Mouse (Mus musculus): ENCODE data around the gene Btbd1. TPM values are rescaled to one million over a fixed set of nuclear protein-coding genes. Genes with fewer than 3 reads are reported as not detected.

Gene Btbd1
- total and polyA plus RNA-seq, 2 experiments from 2014 or later: 92.5 to 112 TPM

GRCm38 (mm10) chr7:81867231-81867930 lies 38.1 kb upstream of the Btbd1 start:
- H3K27ac ChIP-seq (ENCODE audit: low read depth, low read length): no peak overlapping the region
- H3K36me3 ChIP-seq (ENCODE audit: insufficient read depth, low read length): no peaks in the 10 kb centered on the region
- ATAC-seq (ENCODE audit: low FRiP score): no peak
- no peaks in the 10 kb centered on the region for H3K9me3 ChIP-seq (ENCODE audit: low read length)
- no peak overlapping the region for H3K9ac ChIP-seq (replicated peaks; ENCODE audit: low read length, poor library complexity, severe bottlenecking)
- WGBS: 92% methylated on average over 9 of the region's 9 CpGs
- no peak overlapping the region for H3K4me3 ChIP-seq (ENCODE audit: low read depth, low read length)
- no peak for TF ChIP-seq CTCF (IDR thresholded peaks at IDR 0.05)
- DNase-seq (ENCODE audit: low spot score): no peak
- H3K27me3 ChIP-seq (ENCODE audit: insufficient read depth, low read length): no peaks in the 10 kb centered on the region
- H3K4me1 ChIP-seq (ENCODE audit: insufficient read depth, low read length): no peaks in the 10 kb centered on the region
- H3K4me2 ChIP-seq (ENCODE audit: low read depth, low read length, poor library complexity, severe bottlenecking): no peak overlapping the region

- ATAC-seq (ENCODE audit: low FRiP score): no peak
- Histone ChIP-seq H3K27me3 (ENCODE audit: insufficient read depth, low read length) (no peaks in the 10 kb centered on the region), H3K4me2 (ENCODE audit: low read depth, low read length, poor library complexity, severe bottlenecking) (no peak overlapping the region), H3K4me1 (ENCODE audit: insufficient read depth, low read length) (no peaks in the 10 kb centered on the region), H3K9ac (replicated peaks; ENCODE audit: low read length, poor library complexity, severe bottlenecking) (no peak overlapping the region), H3K27ac (ENCODE audit: low read depth, low read length) (no peak overlapping the region), H3K36me3 (ENCODE audit: insufficient read depth, low read length) (no peaks in the 10 kb centered on the region), H3K9me3 (ENCODE audit: low read length) (no peaks in the 10 kb centered on the region), H3K4me3 (ENCODE audit: low read depth, low read length) (no peak overlapping the region)
- WGBS: 94% methylated on average over 6 of the region's 6 CpGs
- no peak for TF ChIP-seq CTCF (IDR thresholded peaks at IDR 0.05)
- no peak for DNase-seq (ENCODE audit: low spot score)
Measured at GRCm38 (mm10) chr7:81865937-81866336, 36.7 kb upstream of the Btbd1 start.

- H3K27me3 ChIP-seq (ENCODE audit: insufficient read depth, low read length): no peaks in the 10 kb centered on the region
- no peaks in the 10 kb centered on the region for H3K36me3 ChIP-seq (ENCODE audit: insufficient read depth, low read length)
- no peaks in the 10 kb centered on the region for H3K9me3 ChIP-seq (ENCODE audit: low read length)
- no peak for ATAC-seq (ENCODE audit: low FRiP score)
- WGBS: 90% methylated on average over 6 of the region's 6 CpGs
- no peak overlapping the region for H3K27ac ChIP-seq (ENCODE audit: low read depth, low read length)
- no peak for TF ChIP-seq CTCF (IDR thresholded peaks at IDR 0.05)
- no peak overlapping the region for H3K4me2 ChIP-seq (ENCODE audit: low read depth, low read length, poor library complexity, severe bottlenecking)
- no peaks in the 10 kb centered on the region for H3K4me1 ChIP-seq (ENCODE audit: insufficient read depth, low read length)
- no peak overlapping the region for H3K9ac ChIP-seq (replicated peaks; ENCODE audit: low read length, poor library complexity, severe bottlenecking)
- DNase-seq (ENCODE audit: low spot score): no peak
- no peak overlapping the region for H3K4me3 ChIP-seq (ENCODE audit: low read depth, low read length)
Measured at GRCm38 (mm10) chr7:81864552-81864951, 35.3 kb upstream of the Btbd1 start.

DNA sequence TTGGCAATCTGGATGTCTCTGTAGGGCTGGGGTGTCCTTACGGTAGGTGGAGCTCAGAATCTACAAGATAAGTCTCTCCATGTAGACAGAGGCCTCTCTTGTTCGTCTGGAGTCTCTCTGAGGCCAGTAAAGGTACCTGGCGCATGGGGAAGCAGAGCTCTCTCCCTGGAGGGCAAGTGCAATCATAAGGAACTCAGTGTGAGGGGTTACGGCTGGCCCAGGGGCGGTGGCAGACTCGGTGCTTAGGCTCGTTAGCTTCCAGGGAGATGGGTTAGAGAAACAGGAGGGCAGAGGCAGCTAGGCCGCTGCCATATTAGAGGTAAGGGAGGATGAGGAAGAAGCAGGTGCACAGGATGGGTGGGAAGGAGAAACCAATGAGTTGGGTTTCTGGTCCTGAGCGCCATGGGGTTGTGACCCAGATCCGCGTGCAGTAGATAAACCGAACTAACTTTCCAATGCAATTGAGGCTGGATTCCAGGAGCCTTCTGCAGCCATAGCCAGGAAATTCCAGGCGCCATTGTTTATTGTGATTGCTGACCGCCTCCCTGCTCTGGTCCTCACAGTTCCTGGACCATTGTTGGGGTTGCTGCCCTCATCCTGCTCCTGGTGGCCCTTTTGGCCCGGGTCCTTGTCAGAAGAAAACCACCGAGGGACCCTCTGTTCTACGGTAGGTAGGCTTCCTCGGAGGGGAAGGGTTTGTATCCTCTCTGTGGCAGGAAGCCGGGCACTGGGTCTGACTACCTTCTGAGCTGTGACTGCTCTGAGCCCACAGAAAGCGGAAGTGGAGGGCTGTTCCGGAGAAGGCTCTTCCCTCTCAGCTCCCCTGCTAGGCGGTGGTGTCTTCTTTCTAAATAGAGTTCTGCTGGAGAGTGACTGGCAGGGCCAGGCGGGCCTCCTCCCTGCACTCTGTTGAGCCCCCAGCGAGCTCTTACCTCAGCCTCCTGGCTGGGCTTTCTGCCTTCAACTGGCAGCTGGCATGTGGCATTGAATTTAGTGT lies 33.7 kb upstream of the Btbd1 start:
- no peaks in the 10 kb centered on the region for H3K9me3 ChIP-seq (ENCODE audit: low read length)
- TF ChIP-seq CTCF (IDR thresholded peaks at IDR 0.05): no peak
- H3K4me2 ChIP-seq (ENCODE audit: low read depth, low read length, poor library complexity, severe bottlenecking): no peak overlapping the region
- H3K27me3 ChIP-seq (ENCODE audit: insufficient read depth, low read length): no peaks in the 10 kb centered on the region
- no peak overlapping the region for H3K4me3 ChIP-seq (ENCODE audit: low read depth, low read length)
- DNase-seq (ENCODE audit: low spot score) (no peak), ATAC-seq (ENCODE audit: low FRiP score) (no peak)
- no peak overlapping the region for H3K27ac ChIP-seq (ENCODE audit: low read depth, low read length)
- H3K4me1 ChIP-seq (ENCODE audit: insufficient read depth, low read length): peaks cover 4% of the 10 kb centered on the region; the same call in 1 of the 2 replicates
- H3K9ac ChIP-seq (replicated peaks; ENCODE audit: low read length, poor library complexity, severe bottlenecking): no peak overlapping the region
- no peaks in the 10 kb centered on the region for H3K36me3 ChIP-seq (ENCODE audit: insufficient read depth, low read length)
- WGBS: 82% methylated on average over 24 of the region's 24 CpGs

GRCm38 (mm10) chr7:81861921-81862320 lies 32.7 kb upstream of the Btbd1 start:
- TF ChIP-seq CTCF (IDR thresholded peaks at IDR 0.05): no peak
- no peak overlapping the region for H3K27ac ChIP-seq (ENCODE audit: low read depth, low read length)
- H3K9me3 ChIP-seq (ENCODE audit: low read length): no peaks in the 10 kb centered on the region
- no peaks in the 10 kb centered on the region for H3K27me3 ChIP-seq (ENCODE audit: insufficient read depth, low read length)
- no peak overlapping the region for H3K9ac ChIP-seq (replicated peaks; ENCODE audit: low read length, poor library complexity, severe bottlenecking)
- H3K4me1 ChIP-seq (ENCODE audit: insufficient read depth, low read length): peaks cover 4% of the 10 kb centered on the region; the same call in 1 of the 2 replicates
- H3K4me3 ChIP-seq (ENCODE audit: low read depth, low read length): no peak overlapping the region
- ATAC-seq (ENCODE audit: low FRiP score) (no peak), DNase-seq (ENCODE audit: low spot score) (no peak)
- WGBS: 79% methylated on average over 4 of the region's 4 CpGs
- no peak overlapping the region for H3K4me2 ChIP-seq (ENCODE audit: low read depth, low read length, poor library complexity, severe bottlenecking)
- no peaks in the 10 kb centered on the region for H3K36me3 ChIP-seq (ENCODE audit: insufficient read depth, low read length)

GRCm38 (mm10) chr7:81861461-81861860 lies 32.2 kb upstream of the Btbd1 start:
- no peaks in the 10 kb centered on the region for H3K27me3 ChIP-seq (ENCODE audit: insufficient read depth, low read length)
- no peaks in the 10 kb centered on the region for H3K9me3 ChIP-seq (ENCODE audit: low read length)
- H3K27ac ChIP-seq (ENCODE audit: low read depth, low read length): no peak overlapping the region
- H3K4me1 ChIP-seq (ENCODE audit: insufficient read depth, low read length): peaks cover 4% of the 10 kb centered on the region; the same call in 1 of the 2 replicates
- no peaks in the 10 kb centered on the region for H3K36me3 ChIP-seq (ENCODE audit: insufficient read depth, low read length)
- H3K4me3 ChIP-seq (ENCODE audit: low read depth, low read length): no peak overlapping the region
- 79% methylated on average over 2 of the region's 2 CpGs for WGBS
- H3K4me2 ChIP-seq (ENCODE audit: low read depth, low read length, poor library complexity, severe bottlenecking): no peak overlapping the region
- TF ChIP-seq CTCF (IDR thresholded peaks at IDR 0.05): no peak
- DNase-seq (ENCODE audit: low spot score) (no peak), ATAC-seq (ENCODE audit: low FRiP score) (no peak)
- H3K9ac ChIP-seq (replicated peaks; ENCODE audit: low read length, poor library complexity, severe bottlenecking): no peak overlapping the region
